Mouse (Mus musculus): Measurements from ENCODE around the gene Gm49388. TPM values are rescaled to one million over a fixed set of nuclear protein-coding genes. Genes with fewer than 3 reads are reported as not detected.
A peak's percentile ranks its signal among the peaks of the same experiment; 100 is the strongest.
"Not testable (repeated sequence)": the region's sequence is repeated elsewhere in the genome, so short reads cannot be mapped to it uniquely, and the experiment has no call there.

Gene Gm49388
- polyA plus RNA-seq, 1 experiment, result not detected

GRCm38 (mm10) chr7:127802313-127802712 is 16.9 kb downstream of the Gm49388 start:
- no peak for DNase-seq (ENCODE audit: low read depth)

- no peak for DNase-seq (ENCODE audit: low read depth)
Observed at GRCm38 (mm10) chr7:127808821-127809220, 23.4 kb downstream of the Gm49388 start.

- no peak for DNase-seq (ENCODE audit: low read depth)
Observed at GRCm38 (mm10) chr7:127809846-127810245, 24.4 kb downstream of the Gm49388 start.

- no peak for DNase-seq (ENCODE audit: low read depth)
Observed at GRCm38 (mm10) chr7:127810650-127811049, 25.2 kb downstream of the Gm49388 start.

GRCm38 (mm10) chr7:127811240-127811639 is 25.8 kb downstream of the Gm49388 start:
- no peak for DNase-seq (ENCODE audit: low read depth)

GRCm38 (mm10) chr7:127812292-127812691 is 26.9 kb downstream of the Gm49388 start:
- DNase-seq (ENCODE audit: low read depth), result peak; percentile 37

- no peak for DNase-seq (ENCODE audit: low read depth)
Observed at GRCm38 (mm10) chr7:127813821-127814220, 28.4 kb downstream of the Gm49388 start.

GRCm38 (mm10) chr7:127814241-127814921 is 29.0 kb downstream of the Gm49388 start:
- DNase-seq (ENCODE audit: low read depth), result peak; percentile 85

GRCm38 (mm10) chr7:127815116-127815665 is 29.8 kb downstream of the Gm49388 start:
- no peak for DNase-seq (ENCODE audit: low read depth)

GRCm38 (mm10) chr7:127815954-127816821 is 30.8 kb downstream of the Gm49388 start:
- DNase-seq (ENCODE audit: low read depth), result peak; percentile 81

GRCm38 (mm10) chr7:127817053-127817452 is 31.6 kb downstream of the Gm49388 start:
- DNase-seq (ENCODE audit: low read depth), result no peak

GRCm38 (mm10) chr7:127817776-127818175 is 32.4 kb downstream of the Gm49388 start:
- no peak for DNase-seq (ENCODE audit: low read depth)

GRCm38 (mm10) chr7:127820836-127821509 is 35.6 kb downstream of the Gm49388 start:
- DNase-seq (ENCODE audit: low read depth), result no peak

- DNase-seq (ENCODE audit: low read depth), result no peak
Observed at GRCm38 (mm10) chr7:127822494-127822893, 37.1 kb downstream of the Gm49388 start.

GRCm38 (mm10) chr7:127823236-127824171 is 38.1 kb downstream of the Gm49388 start:
- no peak for DNase-seq (ENCODE audit: low read depth)

GRCm38 (mm10) chr7:127824176-127824871 is 38.9 kb downstream of the Gm49388 start, which contains the start of the genes Stx4a and Stx1b:
Gene Stx4a, plus strand, starts transcription at chr7:127824294.
Gene Stx1b, minus strand, starts transcription at chr7:127824549.
- DNase-seq (ENCODE audit: low read depth), result no peak

- no peak for DNase-seq (ENCODE audit: low read depth)
Observed at GRCm38 (mm10) chr7:127835550-127835949, 50.1 kb downstream of the Gm49388 start.

- DNase-seq (ENCODE audit: low read depth), result no peak
Observed at GRCm38 (mm10) chr7:127837473-127837872, 52.1 kb downstream of the Gm49388 start.

- not testable (repeated sequence) for DNase-seq (ENCODE audit: low read depth)
Observed at GRCm38 (mm10) chr7:127837878-127838277, 52.5 kb downstream of the Gm49388 start.

- not testable (repeated sequence) for DNase-seq (ENCODE audit: low read depth)
Observed at GRCm38 (mm10) chr7:127840031-127840430, 54.6 kb downstream of the Gm49388 start.
